Mouse (Mus musculus) midbrain, embryonic 10.5 days (tissue): Measurements from ENCODE around the gene Glcci1. TPM values are rescaled to one million over a fixed set of nuclear protein-coding genes. Genes with fewer than 3 reads are reported as not detected.

Experiments used
- DNase-seq: peaks from one replicate; pipeline ENCODE4 v3.0.0-alpha.2; 2017; ENCODE audit warnings: low spot score
- H3K27ac ChIP-seq: fragments of 300-500 bp; sonication (generic); replicated peaks from 2 replicates; pipeline ENCODE4 v1.5.1; 2016; ENCODE audit warnings: mild to moderate bottlenecking
- H3K27me3 ChIP-seq: fragments of 300-500 bp; sonication (generic); 2 replicates; pipeline ENCODE4 v1.6.1; 2016; ENCODE audit warnings: low read depth, mild to moderate bottlenecking; ENCODE audit not compliant: poor library complexity, severe bottlenecking
- H3K36me3 ChIP-seq: fragments of 300-500 bp; sonication (generic); 2 replicates; pipeline ENCODE4 v1.6.1; 2016; ENCODE audit warnings: mild to moderate bottlenecking, moderate library complexity
- H3K4me1 ChIP-seq: fragments of 300-500 bp; sonication (generic); 2 replicates; pipeline ENCODE4 v1.6.1; 2016
- H3K4me3 ChIP-seq: fragments of 300-500 bp; sonication (generic); 2 replicates; pipeline ENCODE4 v1.5.1; 2016; ENCODE audit warnings: mild to moderate bottlenecking, moderate library complexity
- H3K9me3 ChIP-seq: fragments of 300-500 bp; sonication (generic); replicated peaks from 2 replicates; pipeline ENCODE4 v1.6.1; 2016; ENCODE audit warnings: mild to moderate bottlenecking
- WGBS: fragments of 180-500 bp; shearing (Covaris S2); methylation state at CpG from one replicate; pipeline ENCODE4 v1.1.7; 2016; 5-methylcytosine and 5-hydroxymethylcytosine counted together
- polyA plus RNA-seq: library from polyadenylated mRNA; unstranded; fragments of >200 nt; fragmentation: Nextera tagmentation; extraction: Ambion mirVana; gene quantifications from 2 replicates; pipeline ENCODE4 v1.2.1, GENCODE M21; 2016

Glcci1 gene
- polyA plus RNA-seq, 1 experiment from 2014 or later: 6.2 TPM

DNA sequence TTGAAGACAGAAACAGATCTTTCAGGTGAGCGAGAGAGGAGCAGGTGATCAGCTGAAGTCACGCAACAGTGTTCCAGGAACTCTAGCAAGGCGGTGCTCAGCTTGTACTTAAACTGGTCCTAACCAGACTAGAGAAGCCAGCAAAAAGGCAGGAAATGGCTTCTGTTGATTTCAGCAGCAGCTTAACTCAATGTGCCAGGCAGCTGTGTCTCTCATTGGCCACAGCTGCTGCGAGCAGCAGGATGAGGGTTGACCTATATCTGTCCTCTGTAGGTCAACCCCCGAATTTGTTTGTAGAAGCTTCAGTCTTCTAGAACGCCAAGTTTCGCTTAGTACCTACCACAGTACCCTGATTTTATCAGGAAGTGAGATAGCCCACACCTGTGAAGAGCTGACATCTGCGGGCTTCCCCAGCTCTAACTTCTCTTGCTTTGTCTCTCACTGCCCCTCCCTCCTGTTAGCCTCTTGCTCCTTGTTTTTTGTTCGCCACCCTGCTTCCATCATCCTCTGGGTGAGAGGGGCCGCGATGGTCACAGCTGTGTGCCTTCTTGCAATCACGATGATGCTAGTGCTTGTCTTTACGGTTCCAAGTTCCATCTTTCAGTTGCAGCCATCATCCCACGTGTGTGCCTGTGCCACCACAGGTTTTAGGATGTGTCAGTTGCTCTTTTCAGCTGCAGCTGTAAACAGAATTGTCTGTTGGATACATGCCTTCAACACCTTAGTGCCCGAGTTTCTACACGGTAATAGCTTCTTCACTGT lies 23.8 kb upstream of the Glcci1 start:
- Histone ChIP-seq H3K27ac (no peak overlapping the region; the same call in 1 of the 2 replicates), H3K4me3 (no peak overlapping the region), H3K4me1 (peaks cover 22% of the 10 kb centered on the region), H3K36me3 (no peaks in the 10 kb centered on the region), H3K9me3 (no peaks in the 10 kb centered on the region), H3K27me3 (no peaks in the 10 kb centered on the region)
- DNase-seq: no peak
- 87% methylated on average over 16 of the region's 16 CpGs for WGBS

DNA sequence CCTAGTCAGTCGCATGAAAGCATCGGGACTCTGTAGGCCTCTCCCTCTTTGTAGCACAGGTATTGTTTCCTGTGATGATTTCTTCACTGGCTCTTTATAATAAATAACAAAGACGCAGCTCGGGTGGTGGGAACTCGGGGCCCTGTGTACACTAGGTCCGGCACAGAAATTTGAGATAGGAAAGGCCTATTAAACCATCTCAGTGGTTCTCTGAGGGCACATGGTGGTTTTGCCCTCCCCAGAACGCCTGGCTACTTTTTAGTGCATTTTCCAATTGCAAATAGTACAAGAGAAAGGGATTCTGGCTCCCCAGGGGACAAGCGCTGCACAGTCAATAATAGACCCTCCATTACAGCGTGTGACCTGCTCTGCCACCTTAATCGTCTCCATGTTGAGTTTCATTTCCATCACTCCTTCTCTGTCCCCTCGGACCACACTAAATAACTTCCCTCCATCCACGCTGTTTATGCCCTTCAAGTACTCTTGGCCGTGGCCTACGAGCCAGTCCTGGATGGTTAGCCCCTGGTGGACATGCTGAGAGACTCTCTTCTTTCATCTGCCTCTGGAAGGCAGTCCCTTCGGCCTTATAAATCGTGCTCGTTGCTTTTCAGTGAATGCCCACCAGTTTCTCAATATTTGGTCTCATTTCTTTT lies 22.9 kb upstream of the Glcci1 start:
- DNase-seq: no peak
- Histone ChIP-seq H3K27me3 (no peaks in the 10 kb centered on the region), H3K4me3 (no peak overlapping the region), H3K4me1 (peaks cover 22% of the 10 kb centered on the region), H3K36me3 (no peaks in the 10 kb centered on the region), H3K9me3 (no peaks in the 10 kb centered on the region), H3K27ac (peak overlapping the region; percentile 49; the same call in 1 of the 2 replicates)
- 88% methylated on average over 17 of the region's 17 CpGs for WGBS

DNA sequence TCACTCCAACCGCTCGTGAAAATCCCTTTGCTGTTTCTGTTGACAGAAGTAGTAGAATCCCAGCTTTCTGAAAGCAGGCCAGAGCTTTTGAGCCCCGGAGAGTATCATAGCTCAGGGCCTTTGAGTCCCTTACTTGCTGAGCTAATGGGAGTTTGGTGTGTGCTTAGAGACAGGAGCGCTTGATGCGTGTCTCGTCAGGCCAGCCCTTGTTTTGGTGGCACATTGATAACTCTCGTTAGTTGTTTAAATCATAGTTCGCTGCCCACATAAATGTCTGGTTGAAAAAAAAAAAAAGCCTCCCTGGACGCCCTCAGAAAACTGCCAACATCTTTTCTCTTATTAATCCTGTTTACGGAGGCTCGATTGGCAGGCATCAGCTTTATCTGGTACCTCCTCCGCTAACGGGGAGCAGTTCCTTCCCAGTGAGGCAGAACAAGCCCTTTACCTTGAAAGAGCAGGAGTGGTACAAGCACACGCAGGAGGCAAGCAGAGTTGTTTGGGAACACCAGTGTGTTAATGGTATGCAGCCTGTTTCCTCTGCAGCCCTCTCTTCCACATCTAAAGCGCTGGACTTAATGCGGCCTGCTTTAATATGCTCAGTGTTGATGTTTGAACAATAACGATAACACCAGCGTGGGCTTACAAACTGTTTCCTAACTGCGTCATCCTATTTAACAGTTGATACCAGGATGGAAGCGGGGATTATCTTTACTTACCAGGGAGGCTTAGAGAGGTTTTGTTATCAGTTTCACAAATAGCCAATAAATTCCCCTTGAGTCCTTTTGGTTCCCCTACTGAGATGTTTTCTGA lies 22.2 kb upstream of the Glcci1 start:
- H3K27me3 ChIP-seq: no peaks in the 10 kb centered on the region
- peaks cover 22% of the 10 kb centered on the region for H3K4me1 ChIP-seq
- no peaks in the 10 kb centered on the region for H3K36me3 ChIP-seq
- H3K27ac ChIP-seq: peak overlapping the region; percentile 49; the same call in 1 of the 2 replicates
- WGBS: 47% methylated on average over 20 of the region's 20 CpGs
- DNase-seq: no peak
- H3K9me3 ChIP-seq: no peaks in the 10 kb centered on the region
- no peak overlapping the region for H3K4me3 ChIP-seq

DNA sequence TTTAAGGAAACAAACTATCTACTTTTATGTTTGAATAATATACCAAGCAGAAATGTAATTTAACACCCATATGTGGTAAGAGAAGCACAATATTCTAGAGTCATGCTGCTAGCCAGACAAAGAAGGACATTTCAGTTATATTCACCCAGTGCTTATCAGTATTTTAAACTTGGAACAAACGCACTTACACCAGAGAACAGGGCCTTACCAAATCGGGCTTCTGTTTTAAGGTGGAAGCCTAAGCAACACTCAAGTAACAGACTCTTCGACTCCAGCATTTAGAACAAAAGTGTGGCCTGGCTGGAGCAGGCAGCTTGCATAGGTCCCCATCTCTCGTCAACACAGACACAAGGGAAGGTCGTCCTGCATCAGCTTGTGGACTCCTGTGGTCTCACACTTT lies 21.2 kb upstream of the Glcci1 start:
- no peaks in the 10 kb centered on the region for H3K9me3 ChIP-seq
- no peaks in the 10 kb centered on the region for H3K36me3 ChIP-seq
- no peaks in the 10 kb centered on the region for H3K27me3 ChIP-seq
- H3K4me1 ChIP-seq: peaks cover 22% of the 10 kb centered on the region
- no peak overlapping the region for H3K27ac ChIP-seq
- DNase-seq: no peak
- 67% methylated on average over 5 of the region's 5 CpGs for WGBS
- H3K4me3 ChIP-seq: no peak overlapping the region

DNA sequence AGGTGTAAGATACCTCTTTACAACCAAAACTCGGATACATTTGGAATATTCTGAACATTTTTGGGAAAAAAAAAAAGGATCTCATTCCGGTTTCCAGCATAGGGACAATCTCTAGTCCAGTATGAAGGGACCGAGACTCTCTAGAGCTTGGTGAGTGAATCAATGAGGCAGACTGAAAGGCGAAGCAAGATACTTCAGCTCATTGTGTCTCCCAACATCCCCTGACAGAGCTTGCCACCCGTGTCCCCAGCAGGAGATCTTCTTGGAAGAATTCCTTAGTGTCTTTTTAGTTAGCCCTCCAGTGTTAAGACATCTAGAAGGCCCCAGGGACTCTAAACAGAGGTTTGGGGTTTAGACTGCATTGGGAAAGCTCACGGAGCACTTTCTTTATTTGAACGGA lies 20.1 kb upstream of the Glcci1 start:
- Histone ChIP-seq H3K27ac (no peak overlapping the region), H3K36me3 (no peaks in the 10 kb centered on the region), H3K27me3 (no peaks in the 10 kb centered on the region), H3K4me1 (peaks cover 22% of the 10 kb centered on the region), H3K9me3 (no peaks in the 10 kb centered on the region), H3K4me3 (no peak overlapping the region)
- WGBS: 72% methylated on average over 7 of the region's 7 CpGs
- no peak for DNase-seq

DNA sequence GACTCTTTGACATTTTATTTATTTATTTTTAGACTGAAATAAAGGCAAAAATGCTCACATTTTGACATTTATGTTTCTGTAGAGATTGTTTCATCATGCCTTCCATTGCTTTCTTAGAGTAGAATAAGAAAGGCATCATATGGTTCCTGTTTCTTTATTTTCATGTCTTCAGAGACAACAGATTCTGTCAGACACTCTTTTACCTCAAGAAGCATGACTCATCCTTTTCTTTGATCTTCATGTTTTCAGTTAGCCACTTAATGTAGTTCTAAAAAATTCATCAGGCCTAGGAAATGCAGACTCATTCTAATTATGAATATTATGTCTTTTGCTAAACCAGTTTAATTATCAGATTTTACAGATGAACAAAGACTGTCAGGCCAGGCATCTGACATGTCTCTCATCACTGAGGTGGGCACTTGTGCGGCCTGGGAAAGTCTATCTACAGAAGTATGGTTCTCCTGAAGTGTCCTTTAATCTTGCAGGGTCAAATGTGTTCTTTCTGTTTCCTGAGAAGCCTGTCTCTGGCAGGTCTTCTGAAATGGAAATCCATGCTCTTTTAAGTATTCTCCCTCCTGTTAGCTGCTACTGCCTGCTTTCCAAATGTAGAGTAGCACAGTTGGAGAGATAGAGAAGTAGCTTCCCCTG lies 19.3 kb upstream of the Glcci1 start:
- no peak overlapping the region for H3K27ac ChIP-seq
- H3K27me3 ChIP-seq: no peaks in the 10 kb centered on the region
- no peak for DNase-seq
- peaks cover 22% of the 10 kb centered on the region for H3K4me1 ChIP-seq
- 87% methylated on average over 1 of the region's 1 CpGs for WGBS
- no peak overlapping the region for H3K4me3 ChIP-seq
- H3K9me3 ChIP-seq: no peaks in the 10 kb centered on the region
- H3K36me3 ChIP-seq: no peaks in the 10 kb centered on the region

DNA sequence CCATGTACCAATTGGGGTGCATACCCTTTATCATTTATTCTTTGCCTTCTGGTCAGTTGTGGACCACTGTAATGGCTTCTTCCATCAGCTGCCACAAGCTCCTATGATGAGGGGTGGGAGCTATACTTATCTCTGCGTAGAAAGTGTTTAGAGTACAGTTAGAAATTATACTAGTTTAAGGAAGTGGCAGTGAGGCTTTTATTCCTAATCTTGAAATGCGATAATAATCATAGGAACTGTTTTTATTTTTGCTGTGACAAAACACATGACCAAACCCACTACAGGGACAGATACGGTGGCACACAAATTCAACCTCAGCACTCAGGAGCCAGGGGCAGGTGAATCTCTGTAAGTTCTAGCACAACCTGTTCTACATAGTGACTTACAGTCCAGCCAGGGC lies 17.2 kb upstream of the Glcci1 start:
- DNase-seq: no peak
- Histone ChIP-seq H3K9me3 (no peaks in the 10 kb centered on the region), H3K4me1 (peaks cover 6% of the 10 kb centered on the region), H3K4me3 (no peak overlapping the region), H3K36me3 (no peaks in the 10 kb centered on the region), H3K27me3 (no peaks in the 10 kb centered on the region), H3K27ac (no peak overlapping the region)
- 92% methylated on average over 3 of the region's 3 CpGs for WGBS

DNA sequence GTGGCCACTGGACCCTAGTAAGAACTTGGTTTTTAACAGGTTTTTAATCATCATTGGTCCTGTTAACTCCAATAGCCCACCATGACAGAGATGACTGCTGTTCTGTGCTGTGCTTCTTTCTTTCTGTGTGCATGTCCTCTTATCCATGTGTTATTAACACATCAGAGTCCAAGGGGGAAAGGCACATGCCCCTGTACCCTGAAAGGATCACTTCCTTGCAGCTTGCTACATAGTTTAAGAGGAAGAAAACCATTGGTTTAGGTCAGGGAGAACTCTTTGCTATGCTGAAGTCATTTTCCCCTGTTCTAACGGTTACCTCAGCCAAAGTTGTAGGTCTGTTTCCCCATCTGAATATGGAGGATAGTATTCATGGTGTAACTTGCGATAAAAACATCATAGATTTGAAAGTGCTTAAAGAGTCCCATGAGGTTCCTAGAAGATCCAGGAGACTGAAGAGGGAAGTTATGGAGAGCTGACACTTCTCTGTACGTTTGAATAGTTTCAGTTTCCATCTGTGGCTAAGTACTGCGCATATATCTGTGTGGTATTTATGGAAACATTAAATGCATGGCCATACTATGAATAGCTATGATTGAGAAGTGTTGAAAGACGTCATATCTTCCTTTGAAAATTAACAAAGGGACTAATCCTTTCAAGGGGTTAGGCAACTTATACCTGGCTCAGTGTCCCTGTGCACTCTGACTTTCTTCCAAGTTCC lies 14.1 kb upstream of the Glcci1 start:
- 91% methylated on average over 5 of the region's 5 CpGs for WGBS
- no peaks in the 10 kb centered on the region for H3K9me3 ChIP-seq
- H3K36me3 ChIP-seq: no peaks in the 10 kb centered on the region
- no peaks in the 10 kb centered on the region for H3K27me3 ChIP-seq
- no peak overlapping the region for H3K4me3 ChIP-seq
- DNase-seq: no peak
- no peak overlapping the region for H3K27ac ChIP-seq
- no peaks in the 10 kb centered on the region for H3K4me1 ChIP-seq

DNA sequence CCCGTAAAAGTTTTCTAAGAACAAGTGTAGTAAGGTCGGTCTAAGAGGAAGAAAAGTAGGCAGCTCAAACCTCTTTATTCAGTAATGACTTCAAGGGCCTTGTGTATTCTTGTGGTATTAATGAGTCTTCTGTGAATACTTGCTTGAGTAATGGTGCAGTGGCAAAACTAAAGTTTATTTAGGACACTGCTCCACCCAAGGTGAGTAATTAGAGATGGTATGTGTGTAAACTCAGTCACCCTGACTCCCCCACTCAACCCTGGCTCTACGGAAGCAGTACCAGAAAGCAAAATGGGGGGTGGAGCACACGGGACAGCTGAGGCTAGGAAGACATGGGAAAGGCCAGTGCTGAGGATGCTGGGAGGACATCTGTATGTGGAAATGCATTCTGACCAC lies 13.6 kb upstream of the Glcci1 start:
- WGBS: 86% methylated on average over 4 of the region's 4 CpGs

DNA sequence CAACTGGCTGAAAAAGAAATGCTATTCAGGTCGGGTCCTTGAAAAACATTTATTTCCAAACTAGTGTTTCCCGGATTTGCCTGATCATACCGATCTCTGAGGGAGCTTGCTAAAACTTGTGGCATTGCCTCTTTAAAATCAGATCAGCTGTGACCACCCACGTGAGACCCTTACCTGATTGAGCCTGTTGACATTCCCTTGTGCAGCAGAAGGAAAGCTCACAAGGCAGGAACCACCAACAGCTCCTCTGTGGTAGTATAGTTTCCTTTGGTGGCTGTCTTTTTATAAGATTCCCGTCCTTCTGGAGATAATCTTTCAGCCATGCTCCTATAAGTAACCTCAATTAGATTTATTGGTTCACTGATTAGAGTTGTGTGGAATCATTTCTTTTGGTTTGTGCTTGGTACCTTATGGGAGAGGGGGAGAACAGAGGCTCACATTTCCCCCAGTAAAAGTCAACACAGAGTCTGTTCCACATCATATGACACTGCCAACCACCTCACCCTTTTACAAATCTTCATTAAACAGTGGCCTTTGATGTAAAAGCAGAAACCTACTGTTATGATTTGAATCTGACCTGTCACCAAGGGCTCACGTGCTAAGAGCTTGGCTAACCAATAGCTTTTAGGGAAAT lies 12.0 kb upstream of the Glcci1 start:
- no peak for DNase-seq
- WGBS: 80% methylated on average over 6 of the region's 6 CpGs
- Histone ChIP-seq H3K4me3 (no peak overlapping the region), H3K4me1 (no peaks in the 10 kb centered on the region), H3K9me3 (no peaks in the 10 kb centered on the region), H3K27ac (no peak overlapping the region), H3K36me3 (no peaks in the 10 kb centered on the region), H3K27me3 (no peaks in the 10 kb centered on the region)

More for the DNA sequence above, 13.6 kb upstream of the Glcci1 start:
- Histone ChIP-seq H3K9me3 (no peaks in the 10 kb centered on the region), H3K4me3 (no peak overlapping the region), H3K36me3 (no peaks in the 10 kb centered on the region), H3K27me3 (no peaks in the 10 kb centered on the region), H3K27ac (no peak overlapping the region), H3K4me1 (no peaks in the 10 kb centered on the region)
- DNase-seq: no peak

DNA sequence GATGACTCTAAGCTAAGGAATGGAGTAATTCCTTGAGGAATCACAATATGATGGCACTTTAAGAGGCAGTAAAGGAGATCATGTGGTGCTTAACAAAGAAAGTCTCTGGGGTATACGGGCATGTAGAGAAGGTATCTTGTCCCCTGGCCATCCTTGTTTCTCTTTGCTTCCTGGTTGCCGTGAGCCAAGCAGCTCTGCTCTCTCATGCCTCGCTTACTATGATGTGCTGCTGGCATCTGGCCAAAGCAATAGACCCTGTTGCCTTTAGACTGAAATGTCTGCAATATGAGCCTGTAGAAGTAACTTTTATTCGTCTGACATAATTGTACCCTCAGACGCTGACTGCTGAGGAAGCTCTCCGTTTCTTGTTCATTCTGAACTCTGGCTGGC lies 11.5 kb upstream of the Glcci1 start:
- Histone ChIP-seq H3K4me3 (no peak overlapping the region), H3K27me3 (no peaks in the 10 kb centered on the region), H3K4me1 (no peaks in the 10 kb centered on the region), H3K27ac (no peak overlapping the region), H3K9me3 (no peaks in the 10 kb centered on the region), H3K36me3 (no peaks in the 10 kb centered on the region)
- 89% methylated on average over 6 of the region's 6 CpGs for WGBS
- no peak for DNase-seq

DNA sequence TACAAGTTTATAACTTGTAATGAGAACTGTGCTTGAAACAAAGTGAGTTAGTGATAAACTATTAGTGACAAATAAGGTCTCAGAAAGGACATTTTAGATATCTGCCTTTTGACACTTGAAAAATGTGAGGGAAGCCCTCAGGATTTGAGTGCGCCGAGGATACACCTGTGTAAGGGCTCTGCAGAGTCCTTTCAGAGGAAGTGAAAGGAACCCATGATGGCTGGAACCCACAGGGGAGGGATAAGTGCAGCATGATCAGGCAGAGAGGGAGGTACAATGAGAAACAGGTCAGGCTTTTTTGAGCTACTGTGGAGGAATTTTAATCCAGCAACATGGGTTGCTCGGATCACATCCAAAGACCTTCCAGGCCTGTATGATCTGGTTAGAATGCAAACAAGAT lies 10.4 kb upstream of the Glcci1 start:
- Histone ChIP-seq H3K4me3 (no peak overlapping the region), H3K27me3 (no peaks in the 10 kb centered on the region), H3K9me3 (no peaks in the 10 kb centered on the region), H3K36me3 (no peaks in the 10 kb centered on the region), H3K27ac (no peak overlapping the region), H3K4me1 (no peaks in the 10 kb centered on the region)
- 86% methylated on average over 3 of the region's 3 CpGs for WGBS
- DNase-seq: no peak
